Mouse (Mus musculus): ENCODE measurements around the gene Nsfl1c. TPM values are rescaled to one million over a fixed set of nuclear protein-coding genes. Genes with fewer than 3 reads are reported as not detected.
"Not testable (repeated sequence)": the region's sequence is repeated elsewhere in the genome, so short reads cannot be mapped to it uniquely, and the experiment has no call there.

Gene Nsfl1c
- 100 to 1,000 TPM; 137 to 165 TPM for polyA plus RNA-seq (2017; shearing (Covaris generic))

- ATAC-seq = peak; percentile 98
Observed at GRCm38 (mm10) chr2:151494035-151494803, at the start of gene Nsfl1c. Nsfl1c (plus strand) TSS chr2:151494182.

- not testable (repeated sequence) for ATAC-seq
Observed at GRCm38 (mm10) chr2:151476053-151476452, 17.9 kb upstream of the Nsfl1c start, which contains the start of gene 4921509C19Rik. 4921509C19Rik (minus strand) TSS chr2:151476153.

- ATAC-seq = no peak
Observed at GRCm38 (mm10) chr2:151486496-151486895, 7.5 kb upstream of the Nsfl1c start.

GRCm38 (mm10) chr2:151498358-151498757 lies 4.4 kb downstream of the Nsfl1c start:
- ATAC-seq = no peak

GRCm38 (mm10) chr2:151500442-151501007 lies 6.5 kb downstream of the Nsfl1c start:
- no peak for ATAC-seq

- ATAC-seq = no peak
Observed at GRCm38 (mm10) chr2:151504226-151504625, 10.2 kb downstream of the Nsfl1c start.

- no peak for ATAC-seq
Observed at GRCm38 (mm10) chr2:151512199-151512598, 18.2 kb downstream of the Nsfl1c start.

- no peak for ATAC-seq
Observed at GRCm38 (mm10) chr2:151513525-151514285, 19.7 kb downstream of the Nsfl1c start.

- no peak for ATAC-seq
Observed at GRCm38 (mm10) chr2:151519000-151519399, 25.0 kb downstream of the Nsfl1c start.

- ATAC-seq = peak; percentile 63
Observed at GRCm38 (mm10) chr2:151524324-151525041, 30.5 kb downstream of the Nsfl1c start.

- no peak for ATAC-seq
Observed at GRCm38 (mm10) chr2:151525520-151525919, 31.5 kb downstream of the Nsfl1c start.

GRCm38 (mm10) chr2:151528066-151528465 lies 34.1 kb downstream of the Nsfl1c start:
- no peak for ATAC-seq

- no peak for ATAC-seq
Observed at GRCm38 (mm10) chr2:151529169-151529568, 35.2 kb downstream of the Nsfl1c start.

- ATAC-seq = peak; percentile 78
Observed at GRCm38 (mm10) chr2:151530378-151531230, 36.6 kb downstream of the Nsfl1c start.

- ATAC-seq = no peak
Observed at GRCm38 (mm10) chr2:151533632-151534031, 39.6 kb downstream of the Nsfl1c start.

GRCm38 (mm10) chr2:151535961-151536617 lies 42.1 kb downstream of the Nsfl1c start:
- peak; percentile 66 for ATAC-seq

- ATAC-seq = peak; percentile 86
Observed at GRCm38 (mm10) chr2:151536618-151536974, 42.6 kb downstream of the Nsfl1c start.

GRCm38 (mm10) chr2:151538646-151539045 lies 44.7 kb downstream of the Nsfl1c start:
- ATAC-seq = no peak

- ATAC-seq = peak; percentile 90
Observed at GRCm38 (mm10) chr2:151542323-151543062, 48.5 kb downstream of the Nsfl1c start, which contains the start of gene Fkbp1a. Fkbp1a (plus strand) TSS chr2:151542483.

Measured in CD4-positive, CD25-positive, alpha-beta regulatory T cell, adult 4 months (primary cell).